Mouse (Mus musculus) myocyte (in vitro differentiated cells): ENCODE measurements around the gene Mtmr3. TPM values are rescaled to one million over a fixed set of nuclear protein-coding genes. Genes with fewer than 3 reads are reported as not detected.

Experiments used
- H3K27me3 ChIP-seq: one replicate; pipeline ENCODE4 v1.6.1; 2011; ENCODE audit not compliant: control insufficient read depth, insufficient read depth, insufficient read length
- H3K36me3 ChIP-seq: one replicate; pipeline ENCODE4 v1.6.1; 2011; ENCODE audit not compliant: control insufficient read depth, insufficient read depth
- H3K4me2 ChIP-seq: one replicate; pipeline ENCODE4 v1.6.1; 2011; ENCODE audit warnings: low read depth, control low read depth
- H3K4me3 ChIP-seq: one replicate; pipeline ENCODE4 v1.5.1; 2011; ENCODE audit warnings: mild to moderate bottlenecking, control low read depth, moderate library complexity
- H3K79me2 ChIP-seq: one replicate; pipeline ENCODE4 v1.6.1; 2011; ENCODE audit not compliant: control insufficient read depth, insufficient read depth
- H3ac ChIP-seq: one replicate; pipeline ENCODE4 v1.6.1; 2011; ENCODE audit not compliant: control insufficient read depth, insufficient read length
- CEBPB ChIP-seq: IDR thresholded peaks from 2 replicates; pipeline ENCODE4 v1.6.1; 2011; ENCODE audit warnings: mild to moderate bottlenecking, moderate library complexity; ENCODE audit not compliant: poor library complexity, insufficient read depth, severe bottlenecking
- E2F4 ChIP-seq: IDR thresholded peaks from one replicate; pipeline ENCODE4 v1.6.1; 2011; ENCODE audit warnings: mild to moderate bottlenecking, control low read depth, moderate library complexity; ENCODE audit not compliant: insufficient read depth
- MAX ChIP-seq: IDR thresholded peaks from one replicate; pipeline ENCODE4 v1.6.1; 2011; ENCODE audit warnings: low read depth, mild to moderate bottlenecking, control low read depth
- MYOD1 ChIP-seq, 3 experiments: IDR thresholded peaks; one replicate each; pipeline ENCODE4 v1.6.1; 2011; ENCODE audit warnings: control low read depth in 2 of 3, low read depth in 2 of 3, mild to moderate bottlenecking in 2 of 3, moderate library complexity in 1 of 3; ENCODE audit not compliant: insufficient read length in 2 of 3, control insufficient read depth in 1 of 3
- MYOG ChIP-seq, 3 experiments: IDR thresholded peaks; one replicate each; pipeline ENCODE4 v1.6.1; 2011; ENCODE audit warnings: control low read depth in 2 of 3, low read depth in 2 of 3, mild to moderate bottlenecking in 2 of 3; ENCODE audit not compliant: insufficient read length in 2 of 3, control insufficient read depth in 1 of 3, insufficient read depth in 1 of 3
- POLR2A ChIP-seq: IDR thresholded peaks from one replicate; pipeline ENCODE4 v1.6.1; 2011; ENCODE audit warnings: low read depth, mild to moderate bottlenecking, control low read depth, moderate library complexity; ENCODE audit not compliant: insufficient read length
- POLR2AphosphoS2 ChIP-seq: IDR thresholded peaks from one replicate; pipeline ENCODE4 v1.6.1; 2011; ENCODE audit warnings: low read depth, control low read depth; ENCODE audit not compliant: insufficient read length
- REST ChIP-seq: IDR thresholded peaks from one replicate; pipeline ENCODE4 v1.6.1; 2011; ENCODE audit warnings: mild to moderate bottlenecking, control low read depth, moderate library complexity; ENCODE audit not compliant: insufficient read depth, insufficient read length
- SRF ChIP-seq: IDR thresholded peaks from one replicate; pipeline ENCODE4 v1.6.1; 2011; ENCODE audit warnings: low read depth; ENCODE audit not compliant: control insufficient read depth, insufficient read length
- TCF12 ChIP-seq: IDR thresholded peaks from one replicate; pipeline ENCODE4 v1.6.1; 2011; ENCODE audit warnings: mild to moderate bottlenecking, control low read depth; ENCODE audit not compliant: poor library complexity, insufficient read depth, severe bottlenecking
- TCF3 ChIP-seq: IDR thresholded peaks from one replicate; pipeline ENCODE4 v1.6.1; 2011; ENCODE audit warnings: low read depth, control low read depth; ENCODE audit not compliant: insufficient read length
- USF1 ChIP-seq: IDR thresholded peaks from one replicate; pipeline ENCODE4 v1.6.1; 2011; ENCODE audit warnings: low read depth, mild to moderate bottlenecking, control low read depth, moderate library complexity
- polyA plus RNA-seq: library from polyadenylated mRNA; unstranded; fragments of >200 nt; fragmentation: generic; extraction: Trizol; gene quantifications from one replicate; pipeline ENCODE4 v1.2.1, GENCODE M21; 2012; ENCODE audit warnings: missing spikeins

Mtmr3 gene
- polyA plus RNA-seq, 1 experiment, result 26.9 TPM

- Histone ChIP-seq H3ac (no peak overlapping the region), H3K36me3 (no peaks in the 10 kb centered on the region), H3K4me2 (no peak overlapping the region), H3K79me2 (no peaks in the 10 kb centered on the region), H3K27me3 (no peaks in the 10 kb centered on the region), H3K4me3 (no peak overlapping the region)
- TF ChIP-seq USF1 (no peak), MAX (no peak), MYOD1 (IDR thresholded peaks at IDR 0.05; ENCODE audit: control insufficient read depth in 1 of 3, insufficient read length in 2 of 3, low read depth in 2 of 3) (no peak), SRF (no peak), TCF3 (no peak), REST (no peak), POLR2AphosphoS2 (no peak), CEBPB (no peak), MYOG (IDR thresholded peaks at IDR 0.05; ENCODE audit: control insufficient read depth in 1 of 3, insufficient read depth in 1 of 3, insufficient read length in 2 of 3, low read depth in 2 of 3) (no peak), E2F4 (no peak), TCF12 (no peak), POLR2A (no peak)
These were observed 31.3 kb upstream of the Mtmr3 start for GRCm38 (mm10) chr11:4625931-4626330.

- no peak overlapping the region for H3K4me3 ChIP-seq
- no peaks in the 10 kb centered on the region for H3K36me3 ChIP-seq
- H3K27me3 ChIP-seq, result no peaks in the 10 kb centered on the region
- TF ChIP-seq REST (no peak), USF1 (no peak), POLR2A (no peak), TCF12 (no peak), CEBPB (no peak), MYOG (IDR thresholded peaks at IDR 0.05; ENCODE audit: control insufficient read depth in 1 of 3, insufficient read depth in 1 of 3, insufficient read length in 2 of 3, low read depth in 2 of 3) (no peak), POLR2AphosphoS2 (no peak), E2F4 (no peak), MAX (no peak), TCF3 (no peak), MYOD1 (IDR thresholded peaks at IDR 0.05; ENCODE audit: control insufficient read depth in 1 of 3, insufficient read length in 2 of 3, low read depth in 2 of 3) (no peak), SRF (no peak)
- H3ac ChIP-seq, result no peak overlapping the region
- no peak overlapping the region for H3K4me2 ChIP-seq
- no peaks in the 10 kb centered on the region for H3K79me2 ChIP-seq
These were observed 28.3 kb upstream of the Mtmr3 start for GRCm38 (mm10) chr11:4622997-4623396.

- Histone ChIP-seq H3K36me3 (no peaks in the 10 kb centered on the region), H3K4me2 (no peak overlapping the region), H3K79me2 (no peaks in the 10 kb centered on the region), H3ac (no peak overlapping the region), H3K4me3 (no peak overlapping the region), H3K27me3 (no peaks in the 10 kb centered on the region)
- TF ChIP-seq POLR2A, result no peak
- TF ChIP-seq MYOG (IDR thresholded peaks at IDR 0.05; ENCODE audit: control insufficient read depth in 1 of 3, insufficient read depth in 1 of 3, insufficient read length in 2 of 3, low read depth in 2 of 3), result no peak
- TF ChIP-seq E2F4, result no peak
- no peak for TF ChIP-seq SRF
- no peak for TF ChIP-seq REST
- TF ChIP-seq TCF12, result no peak
- no peak for TF ChIP-seq CEBPB
- TF ChIP-seq MAX, result no peak
- no peak for TF ChIP-seq MYOD1 (IDR thresholded peaks at IDR 0.05; ENCODE audit: control insufficient read depth in 1 of 3, insufficient read length in 2 of 3, low read depth in 2 of 3)
These were observed 27.9 kb upstream of the Mtmr3 start for GRCm38 (mm10) chr11:4622442-4622986.

GRCm38 (mm10) chr11:4621866-4622265 is 27.2 kb upstream of the Mtmr3 start:
- Histone ChIP-seq H3ac (no peak overlapping the region), H3K79me2 (no peaks in the 10 kb centered on the region), H3K27me3 (no peaks in the 10 kb centered on the region), H3K36me3 (no peaks in the 10 kb centered on the region), H3K4me3 (no peak overlapping the region), H3K4me2 (no peak overlapping the region)
- TF ChIP-seq USF1, result no peak
- no peak for TF ChIP-seq E2F4
- no peak for TF ChIP-seq MAX
- no peak for TF ChIP-seq REST
- TF ChIP-seq CEBPB, result no peak
- no peak for TF ChIP-seq POLR2AphosphoS2
- no peak for TF ChIP-seq TCF12
- TF ChIP-seq TCF3, result no peak
- no peak for TF ChIP-seq MYOD1 (IDR thresholded peaks at IDR 0.05; ENCODE audit: control insufficient read depth in 1 of 3, insufficient read length in 2 of 3, low read depth in 2 of 3)
- no peak for TF ChIP-seq SRF
- no peak for TF ChIP-seq POLR2A
- no peak for TF ChIP-seq MYOG (IDR thresholded peaks at IDR 0.05; ENCODE audit: control insufficient read depth in 1 of 3, insufficient read depth in 1 of 3, insufficient read length in 2 of 3, low read depth in 2 of 3)
